Mouse (Mus musculus): ENCODE results near the gene Xkrx. TPM values are rescaled to one million over a fixed set of nuclear protein-coding genes. Genes with fewer than 3 reads are reported as not detected.
"Not testable (repeated sequence)": the region's sequence is repeated elsewhere in the genome, so short reads cannot be mapped to it uniquely, and the experiment has no call there.

Xkrx gene
- 0.95 and 2.0 TPM in 2 replicates for polyA plus RNA-seq (2012; ENCODE audit: insufficient read depth, insufficient read length, missing spikeins)

GRCm38 (mm10) chrX:134162043-134162720, at the start of gene Xkrx:
TSS of gene Xkrx (minus strand) at chrX:134162076.
- H3K4me1 ChIP-seq (ENCODE audit: control insufficient read depth, insufficient read depth, insufficient read length, low read length): 0 out of 2 replicates have a peak, but pooled peaks cover 2% of the 10 kb centered on the region
- 0 out of 2 replicates have a peak within 1 kb of the TSS, but pooled peaks have one; percentile 5 for H3K4me3 ChIP-seq (ENCODE audit: insufficient read depth, low read depth, low read length)
- H3K27ac ChIP-seq (replicated peaks; ENCODE audit: low read depth, low read length): no peak within 1 kb of the TSS

GRCm38 (mm10) chrX:134211151-134211642, 49.3 kb upstream of the Xkrx start:
- H3K27ac ChIP-seq (replicated peaks; ENCODE audit: low read depth, low read length): no peak overlapping the region
- no peaks in the 10 kb centered on the region for H3K4me1 ChIP-seq (ENCODE audit: control insufficient read depth, insufficient read depth, insufficient read length, low read length)
- no peak overlapping the region for H3K4me3 ChIP-seq (ENCODE audit: insufficient read depth, low read depth, low read length)

- no peak overlapping the region for H3K27ac ChIP-seq (replicated peaks; ENCODE audit: low read depth, low read length)
- H3K4me1 ChIP-seq (ENCODE audit: control insufficient read depth, insufficient read depth, insufficient read length, low read length): no peaks in the 10 kb centered on the region
- no peak overlapping the region for H3K4me3 ChIP-seq (ENCODE audit: insufficient read depth, low read depth, low read length)
These were observed 46.6 kb upstream of the Xkrx start for GRCm38 (mm10) chrX:134208491-134208890.

- not testable (repeated sequence) for H3K4me1 ChIP-seq (ENCODE audit: control insufficient read depth, insufficient read depth, insufficient read length, low read length); H3K4me3 ChIP-seq (ENCODE audit: insufficient read depth, low read depth, low read length); H3K27ac ChIP-seq (replicated peaks; ENCODE audit: low read depth, low read length)
These were observed 25.3 kb upstream of the Xkrx start, which contains the start of gene Arl13a for GRCm38 (mm10) chrX:134187201-134187600. TSS of gene Arl13a (plus strand) at chrX:134187501.

- Histone ChIP-seq H3K4me1 (ENCODE audit: control insufficient read depth, insufficient read depth, insufficient read length, low read length) (no peaks in the 10 kb centered on the region), H3K4me3 (ENCODE audit: insufficient read depth, low read depth, low read length) (no peak overlapping the region), H3K27ac (replicated peaks; ENCODE audit: low read depth, low read length) (no peak overlapping the region)
These were observed 12.8 kb upstream of the Xkrx start for GRCm38 (mm10) chrX:134174699-134175098.

- H3K4me3 ChIP-seq (ENCODE audit: insufficient read depth, low read depth, low read length): no peak overlapping the region
- no peak overlapping the region for H3K27ac ChIP-seq (replicated peaks; ENCODE audit: low read depth, low read length)
- H3K4me1 ChIP-seq (ENCODE audit: control insufficient read depth, insufficient read depth, insufficient read length, low read length): no peaks in the 10 kb centered on the region
These were observed 8.7 kb upstream of the Xkrx start for GRCm38 (mm10) chrX:134170584-134170983.

- Histone ChIP-seq H3K4me3 (ENCODE audit: insufficient read depth, low read depth, low read length) (no peak overlapping the region), H3K27ac (replicated peaks; ENCODE audit: low read depth, low read length) (no peak overlapping the region), H3K4me1 (ENCODE audit: control insufficient read depth, insufficient read depth, insufficient read length, low read length) (0 out of 2 replicates have a peak, but pooled peaks cover 2% of the 10 kb centered on the region)
These were observed 1.6 kb upstream of the Xkrx start for GRCm38 (mm10) chrX:134163484-134163883.

GRCm38 (mm10) chrX:134162826-134163225, 950 bp upstream of the Xkrx start:
- H3K4me3 ChIP-seq (ENCODE audit: insufficient read depth, low read depth, low read length): 0 out of 2 replicates have a peak overlapping the region, but pooled peaks have one; percentile 5
- no peak overlapping the region for H3K27ac ChIP-seq (replicated peaks; ENCODE audit: low read depth, low read length)
- H3K4me1 ChIP-seq (ENCODE audit: control insufficient read depth, insufficient read depth, insufficient read length, low read length): 0 out of 2 replicates have a peak, but pooled peaks cover 2% of the 10 kb centered on the region

- H3K4me3 ChIP-seq (ENCODE audit: insufficient read depth, low read depth, low read length): no peak overlapping the region
- no peak overlapping the region for H3K27ac ChIP-seq (replicated peaks; ENCODE audit: low read depth, low read length)
- 0 out of 2 replicates have a peak, but pooled peaks cover 2% of the 10 kb centered on the region for H3K4me1 ChIP-seq (ENCODE audit: control insufficient read depth, insufficient read depth, insufficient read length, low read length)
These were observed 1.4 kb downstream of the Xkrx start for GRCm38 (mm10) chrX:134160442-134160841.

GRCm38 (mm10) chrX:134158151-134158550, 3.7 kb downstream of the Xkrx start:
- H3K4me3 ChIP-seq (ENCODE audit: insufficient read depth, low read depth, low read length): no peak overlapping the region
- H3K4me1 ChIP-seq (ENCODE audit: control insufficient read depth, insufficient read depth, insufficient read length, low read length): 0 out of 2 replicates have a peak, but pooled peaks cover 2% of the 10 kb centered on the region
- H3K27ac ChIP-seq (replicated peaks; ENCODE audit: low read depth, low read length): no peak overlapping the region

GRCm38 (mm10) chrX:134141986-134142385, 19.9 kb downstream of the Xkrx start:
- Histone ChIP-seq H3K4me3 (ENCODE audit: insufficient read depth, low read depth, low read length) (no peak overlapping the region), H3K4me1 (ENCODE audit: control insufficient read depth, insufficient read depth, insufficient read length, low read length) (no peaks in the 10 kb centered on the region)

GRCm38 (mm10) chrX:134141551-134141950, 20.3 kb downstream of the Xkrx start:
- Histone ChIP-seq H3K27ac (replicated peaks; ENCODE audit: low read depth, low read length) (no peak overlapping the region), H3K4me1 (ENCODE audit: control insufficient read depth, insufficient read depth, insufficient read length, low read length) (no peaks in the 10 kb centered on the region), H3K4me3 (ENCODE audit: insufficient read depth, low read depth, low read length) (no peak overlapping the region)

More at GRCm38 (mm10) chrX:134141986-134142385, 19.9 kb downstream of the Xkrx start:
- H3K27ac ChIP-seq (replicated peaks; ENCODE audit: low read depth, low read length): no peak overlapping the region

- Histone ChIP-seq H3K4me3 (ENCODE audit: insufficient read depth, low read depth, low read length) (no peak overlapping the region), H3K27ac (replicated peaks; ENCODE audit: low read depth, low read length) (no peak overlapping the region), H3K4me1 (ENCODE audit: control insufficient read depth, insufficient read depth, insufficient read length, low read length) (no peaks in the 10 kb centered on the region)
These were observed 21.9 kb downstream of the Xkrx start for GRCm38 (mm10) chrX:134140024-134140423.

- Histone ChIP-seq H3K4me3 (ENCODE audit: insufficient read depth, low read depth, low read length) (no peak overlapping the region), H3K27ac (replicated peaks; ENCODE audit: low read depth, low read length) (no peak overlapping the region), H3K4me1 (ENCODE audit: control insufficient read depth, insufficient read depth, insufficient read length, low read length) (no peaks in the 10 kb centered on the region)
These were observed 28.1 kb downstream of the Xkrx start for GRCm38 (mm10) chrX:134133821-134134220.

GRCm38 (mm10) chrX:134132295-134132694, 29.6 kb downstream of the Xkrx start:
- Histone ChIP-seq H3K4me3 (ENCODE audit: insufficient read depth, low read depth, low read length) (no peak overlapping the region), H3K27ac (replicated peaks; ENCODE audit: low read depth, low read length) (no peak overlapping the region), H3K4me1 (ENCODE audit: control insufficient read depth, insufficient read depth, insufficient read length, low read length) (no peaks in the 10 kb centered on the region)

GRCm38 (mm10) chrX:134128549-134128948, 33.3 kb downstream of the Xkrx start:
- H3K27ac ChIP-seq (replicated peaks; ENCODE audit: low read depth, low read length): no peak overlapping the region
- H3K4me3 ChIP-seq (ENCODE audit: insufficient read depth, low read depth, low read length): no peak overlapping the region

More at GRCm38 (mm10) chrX:134128549-134128948, 33.3 kb downstream of the Xkrx start:
- no peaks in the 10 kb centered on the region for H3K4me1 ChIP-seq (ENCODE audit: control insufficient read depth, insufficient read depth, insufficient read length, low read length)
